Mouse (Mus musculus): ENCODE measurements around the gene Tfap2c. TPM values are rescaled to one million over a fixed set of nuclear protein-coding genes. Genes with fewer than 3 reads are reported as not detected.
A peak's percentile ranks its signal among the peaks of the same experiment; 100 is the strongest.

The Tfap2c gene
- total RNA-seq (2017): not detected in 3 replicates

- ATAC-seq (replicated peaks; ENCODE audit: insufficient number of reproducible peaks, low FRiP score, low TSS enrichment, poor library complexity, severe bottlenecking): no peak
These were observed at the start of gene Tfap2c for GRCm38 (mm10) chr2:172549371-172550155. Gene Tfap2c, plus strand, starts transcription at chr2:172549593.

- no peak for ATAC-seq (replicated peaks; ENCODE audit: insufficient number of reproducible peaks, low FRiP score, low TSS enrichment, poor library complexity, severe bottlenecking)
These were observed 48.6 kb upstream of the Tfap2c start for GRCm38 (mm10) chr2:172500752-172501316.

GRCm38 (mm10) chr2:172501341-172501740, 48.1 kb upstream of the Tfap2c start:
- ATAC-seq (replicated peaks; ENCODE audit: insufficient number of reproducible peaks, low FRiP score, low TSS enrichment, poor library complexity, severe bottlenecking): 0 out of 2 replicates have a peak, but pooled peaks have one; percentile 39

- no peak for ATAC-seq (replicated peaks; ENCODE audit: insufficient number of reproducible peaks, low FRiP score, low TSS enrichment, poor library complexity, severe bottlenecking)
These were observed 47.2 kb upstream of the Tfap2c start for GRCm38 (mm10) chr2:172502168-172502567.

GRCm38 (mm10) chr2:172506121-172506520, 43.3 kb upstream of the Tfap2c start:
- no peak for ATAC-seq (replicated peaks; ENCODE audit: insufficient number of reproducible peaks, low FRiP score, low TSS enrichment, poor library complexity, severe bottlenecking)

GRCm38 (mm10) chr2:172510056-172510712, 39.2 kb upstream of the Tfap2c start:
- no peak for ATAC-seq (replicated peaks; ENCODE audit: insufficient number of reproducible peaks, low FRiP score, low TSS enrichment, poor library complexity, severe bottlenecking)

- no peak for ATAC-seq (replicated peaks; ENCODE audit: insufficient number of reproducible peaks, low FRiP score, low TSS enrichment, poor library complexity, severe bottlenecking)
These were observed 38.5 kb upstream of the Tfap2c start for GRCm38 (mm10) chr2:172510899-172511298.

- ATAC-seq (replicated peaks; ENCODE audit: insufficient number of reproducible peaks, low FRiP score, low TSS enrichment, poor library complexity, severe bottlenecking): no peak
These were observed 32.9 kb upstream of the Tfap2c start for GRCm38 (mm10) chr2:172516407-172516992.

GRCm38 (mm10) chr2:172520616-172521371, 28.6 kb upstream of the Tfap2c start:
- ATAC-seq (replicated peaks; ENCODE audit: insufficient number of reproducible peaks, low FRiP score, low TSS enrichment, poor library complexity, severe bottlenecking): no peak

GRCm38 (mm10) chr2:172522528-172522927, 26.9 kb upstream of the Tfap2c start:
- ATAC-seq (replicated peaks; ENCODE audit: insufficient number of reproducible peaks, low FRiP score, low TSS enrichment, poor library complexity, severe bottlenecking): no peak

- ATAC-seq (replicated peaks; ENCODE audit: insufficient number of reproducible peaks, low FRiP score, low TSS enrichment, poor library complexity, severe bottlenecking): no peak
These were observed 22.2 kb upstream of the Tfap2c start for GRCm38 (mm10) chr2:172527175-172527574.

GRCm38 (mm10) chr2:172543987-172544386, 5.4 kb upstream of the Tfap2c start:
- ATAC-seq (replicated peaks; ENCODE audit: insufficient number of reproducible peaks, low FRiP score, low TSS enrichment, poor library complexity, severe bottlenecking): no peak

GRCm38 (mm10) chr2:172544601-172545127, 4.7 kb upstream of the Tfap2c start:
- ATAC-seq (replicated peaks; ENCODE audit: insufficient number of reproducible peaks, low FRiP score, low TSS enrichment, poor library complexity, severe bottlenecking): no peak

- no peak for ATAC-seq (replicated peaks; ENCODE audit: insufficient number of reproducible peaks, low FRiP score, low TSS enrichment, poor library complexity, severe bottlenecking)
These were observed 3.7 kb upstream of the Tfap2c start for GRCm38 (mm10) chr2:172545592-172546235.

- ATAC-seq (replicated peaks; ENCODE audit: insufficient number of reproducible peaks, low FRiP score, low TSS enrichment, poor library complexity, severe bottlenecking): no peak
These were observed 2.8 kb upstream of the Tfap2c start for GRCm38 (mm10) chr2:172546551-172546950.

GRCm38 (mm10) chr2:172547116-172547515, 2.3 kb upstream of the Tfap2c start:
- no peak for ATAC-seq (replicated peaks; ENCODE audit: insufficient number of reproducible peaks, low FRiP score, low TSS enrichment, poor library complexity, severe bottlenecking)

- no peak for ATAC-seq (replicated peaks; ENCODE audit: insufficient number of reproducible peaks, low FRiP score, low TSS enrichment, poor library complexity, severe bottlenecking)
These were observed 1.4 kb upstream of the Tfap2c start for GRCm38 (mm10) chr2:172547807-172548586.
